Mouse (Mus musculus) mature B cell (primary cell): Measurements from ENCODE around the gene Siah2.

Experiments used
- in situ Hi-C: fragments of 300-500 bp; cut with MboI; formaldehyde crosslinking; loops from 2 replicates; pipeline ENCODE4 v1.14.3; 2019

Gene Siah2

DNA sequence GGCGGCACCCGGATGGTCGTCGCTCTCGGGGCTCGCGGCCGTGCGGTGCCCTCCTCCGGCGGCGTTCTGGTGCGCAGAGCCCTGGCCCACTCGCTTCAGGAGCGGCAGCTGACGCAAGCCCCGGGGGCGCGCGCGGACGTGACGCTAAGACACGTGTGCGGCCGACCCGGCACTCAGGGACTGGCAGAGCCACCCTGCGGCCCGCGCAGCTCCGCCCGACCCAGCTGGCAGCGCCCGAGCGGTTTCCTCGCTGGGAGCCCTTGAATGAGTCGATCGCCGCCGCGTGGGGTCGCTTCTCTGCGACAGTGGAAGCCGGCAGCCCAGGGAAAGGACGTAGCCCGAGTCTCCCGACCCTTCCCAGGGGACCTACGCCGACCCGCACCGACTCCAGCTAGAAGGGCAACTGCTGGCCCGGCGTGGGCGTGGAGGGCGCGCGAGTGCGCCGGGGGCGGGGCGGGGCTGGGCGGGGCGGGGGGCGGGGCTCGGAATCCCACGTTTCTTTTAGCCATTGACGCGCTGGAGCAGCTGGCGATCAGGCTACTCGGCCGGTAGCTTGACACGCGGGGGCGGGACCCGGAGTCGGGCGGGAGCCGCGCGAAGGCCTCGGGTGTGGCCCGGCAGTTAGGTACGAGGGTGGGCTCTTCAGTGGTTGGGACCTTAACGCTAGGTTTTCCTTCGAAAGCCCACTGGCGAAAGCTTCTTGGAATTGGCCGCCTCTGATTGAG is at the start of gene Siah2:
Gene Siah2, minus strand, starts transcription at position 404 of the 725 bp plus-strand sequence.
- in situ Hi-C loops, result loop anchor here (25.0 kb wide), 1 partner anchor 180 kb away; no protein-coding TSS in a partner anchor

DNA sequence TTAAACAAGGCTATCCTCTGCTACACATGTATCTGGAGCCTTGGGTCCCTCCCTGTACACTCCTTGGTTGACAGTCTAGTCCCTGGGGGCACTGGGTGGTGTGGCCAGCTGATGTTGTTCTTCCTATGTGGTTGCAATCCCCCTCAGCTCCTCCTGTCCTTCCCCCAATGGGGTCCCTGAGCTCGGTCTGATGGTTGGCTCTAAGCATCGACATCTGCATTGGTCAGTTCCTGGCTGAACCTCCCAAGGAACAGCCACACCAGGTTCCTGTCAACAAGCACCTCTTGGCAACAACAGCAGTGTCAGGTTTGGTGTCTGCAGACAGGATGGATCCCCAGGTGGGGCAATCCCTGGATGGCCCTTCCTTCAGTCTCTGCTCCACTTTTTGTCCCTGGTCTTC is 47.3 kb upstream of the Siah2 start:
- in situ Hi-C loops, result no loop called here

DNA sequence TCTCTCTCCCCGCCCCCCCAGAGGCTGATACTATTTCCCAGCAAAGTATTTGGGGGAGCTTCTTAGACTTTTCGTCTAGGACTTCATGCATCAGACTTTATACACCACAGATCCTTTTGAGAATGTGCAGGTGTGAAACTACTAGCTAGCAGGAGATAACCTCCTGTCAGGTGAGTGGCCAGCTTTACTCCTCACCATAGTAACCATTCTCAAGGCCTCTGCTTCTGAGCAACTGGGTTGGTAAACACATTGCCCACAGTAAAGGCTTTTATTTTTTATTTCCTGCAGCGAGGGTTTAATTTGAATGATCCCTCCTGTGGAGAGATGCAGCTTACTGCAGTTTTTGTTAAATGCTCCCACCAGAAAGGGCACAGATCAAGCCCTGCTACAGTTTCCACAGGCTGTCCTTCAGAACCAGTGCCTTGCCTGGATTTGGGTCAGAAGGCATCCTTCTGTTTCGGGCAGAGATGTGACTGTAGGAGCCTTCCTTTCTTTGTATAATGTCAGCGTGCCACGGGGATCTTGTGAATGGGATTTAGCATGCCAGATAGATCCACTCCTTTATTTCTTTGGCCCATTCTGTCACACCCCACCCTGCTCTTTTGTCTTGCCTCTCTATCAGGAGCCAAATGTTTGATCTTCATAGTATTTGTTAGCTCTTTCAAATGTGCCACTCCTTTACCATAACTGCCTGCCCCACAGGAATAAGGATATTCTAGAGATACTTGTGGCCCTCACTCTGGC is 46.3 kb upstream of the Siah2 start:
- in situ Hi-C loops, result no loop called here

DNA sequence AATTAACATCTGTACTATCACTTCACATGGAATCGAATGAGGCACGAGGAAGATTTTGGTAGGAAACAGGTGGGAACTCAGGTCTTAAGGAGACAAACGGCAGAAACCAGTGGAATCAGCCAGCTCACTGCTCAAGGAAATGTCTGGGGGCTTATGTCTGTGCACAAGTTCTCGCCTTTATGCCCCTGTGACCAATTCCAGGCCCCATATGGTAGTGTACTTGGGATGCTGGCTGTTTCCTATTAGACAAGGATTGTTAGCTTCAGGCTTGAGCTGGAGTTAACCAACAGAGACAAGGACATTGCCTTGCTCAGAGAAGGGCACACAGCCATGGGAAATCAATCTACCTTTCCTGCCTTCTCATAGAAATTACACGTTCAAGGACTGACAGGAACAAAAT is 39.3 kb upstream of the Siah2 start:
- in situ Hi-C loops, result no loop called here

DNA sequence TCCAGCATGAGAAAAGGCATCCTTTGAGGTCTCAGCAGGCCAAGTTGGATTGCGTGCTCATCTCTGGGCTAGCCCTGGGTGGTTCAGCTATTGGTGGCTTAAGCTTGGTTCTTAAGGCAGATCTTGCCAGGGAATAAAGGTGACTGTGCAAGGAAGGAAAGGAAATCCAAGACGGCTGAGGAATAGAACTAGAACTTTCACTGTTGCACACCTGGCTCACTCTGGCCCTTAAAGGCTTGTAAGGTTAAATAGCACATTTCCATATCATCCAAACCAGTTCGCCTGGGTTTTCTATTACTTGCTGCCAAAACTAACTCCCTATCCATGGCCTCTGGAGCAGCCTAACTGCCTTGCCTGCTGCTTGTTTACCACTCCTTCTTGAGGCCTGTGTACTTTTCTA is 38.4 kb upstream of the Siah2 start:
- in situ Hi-C loops, result no loop called here

DNA sequence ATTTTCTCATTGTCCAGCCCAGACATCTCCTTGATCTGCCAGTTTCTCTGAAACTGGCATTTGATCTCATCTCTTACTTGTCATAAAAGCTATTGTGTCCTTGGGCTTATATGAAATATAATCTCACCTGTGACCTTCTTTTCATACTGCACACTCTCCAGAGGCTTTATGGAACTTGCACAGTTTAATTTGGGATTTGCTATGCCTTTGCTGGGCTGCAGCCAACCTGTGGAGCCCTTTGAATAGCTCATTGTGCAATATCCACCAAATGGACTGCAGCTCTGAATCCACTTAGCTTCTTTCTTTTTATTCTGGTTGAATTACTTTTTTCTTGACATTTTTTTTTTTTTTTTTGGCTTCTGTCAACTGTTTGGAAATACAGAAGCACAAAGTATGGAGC is 37.3 kb upstream of the Siah2 start:
- in situ Hi-C loops, result no loop called here

DNA sequence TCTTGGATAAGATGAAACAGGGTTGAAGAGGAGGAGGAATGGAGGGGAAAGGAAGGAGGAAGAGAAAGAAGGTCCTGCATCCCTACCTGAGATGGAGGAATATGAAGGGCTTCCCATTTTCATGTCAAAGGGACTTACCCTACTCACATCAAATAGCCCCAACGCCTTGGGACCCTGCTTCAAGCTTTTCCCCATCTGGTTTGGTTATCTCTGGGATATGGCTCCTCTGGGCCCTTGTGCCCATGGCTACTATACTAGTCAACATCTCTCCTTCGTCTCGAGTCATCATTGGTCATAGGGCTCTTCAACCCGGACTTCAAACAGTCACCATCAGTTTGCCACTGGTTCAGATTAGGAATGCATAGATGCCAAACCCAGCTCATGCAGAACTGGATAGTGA is 35.4 kb upstream of the Siah2 start:
- in situ Hi-C loops, result no loop called here

DNA sequence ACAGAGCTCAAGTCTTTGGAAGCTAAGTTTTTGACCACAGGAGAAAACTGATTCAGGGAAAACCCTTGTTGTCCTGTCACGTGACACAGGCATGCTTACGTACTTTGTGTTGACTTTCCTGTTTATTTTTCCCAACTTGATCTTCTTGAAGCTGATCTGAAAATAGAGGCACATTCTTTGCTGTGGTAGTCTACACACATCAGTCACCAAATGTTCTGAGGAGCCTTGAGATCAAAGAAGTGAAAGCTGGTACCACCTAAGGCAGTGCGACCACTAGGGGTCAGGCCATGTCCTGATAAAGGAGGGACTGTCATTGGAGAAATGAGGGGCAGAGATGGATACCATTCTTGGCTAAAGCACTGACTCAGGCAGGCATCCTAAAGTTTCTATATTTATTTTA is 34.8 kb upstream of the Siah2 start:
- in situ Hi-C loops, result no loop called here

DNA sequence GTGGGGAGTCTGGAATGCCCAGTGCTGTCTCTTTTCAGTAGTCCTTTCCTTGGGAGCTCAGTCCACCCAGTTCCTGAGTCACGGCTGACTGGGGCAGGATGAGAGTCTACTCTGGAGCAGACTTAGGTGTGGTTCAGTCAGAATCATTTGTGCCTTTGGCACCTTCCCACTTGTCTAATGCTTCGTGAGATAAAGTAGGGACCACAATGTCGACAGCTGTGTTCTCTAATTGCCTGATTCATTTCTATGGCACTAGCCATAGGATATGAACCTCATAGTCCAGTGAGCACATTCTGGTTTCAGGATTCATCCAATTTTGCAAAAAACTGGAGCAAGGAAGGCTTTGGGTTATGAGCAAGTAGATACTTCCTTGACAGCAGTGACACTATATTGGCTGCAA is 34.2 kb upstream of the Siah2 start:
- in situ Hi-C loops, result no loop called here

DNA sequence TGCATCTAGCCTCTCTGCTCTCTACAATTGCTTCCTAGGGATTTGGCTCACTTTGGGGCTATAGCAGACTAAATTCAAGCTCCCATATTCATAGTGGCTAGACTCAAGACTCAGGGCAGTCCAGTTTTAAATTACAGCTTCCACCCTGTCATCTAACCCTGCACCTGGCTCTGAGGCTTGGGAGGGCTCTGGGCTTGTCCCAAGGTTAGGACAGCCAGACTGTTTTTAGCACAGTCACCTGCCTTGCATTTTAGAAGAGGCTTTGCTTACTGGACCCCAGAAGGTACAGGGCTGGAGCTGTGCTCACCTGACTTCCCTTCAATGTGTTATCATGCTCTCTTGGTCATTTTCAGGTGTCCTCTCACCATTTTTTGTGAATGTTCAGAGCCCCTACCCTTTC is 32.6 kb upstream of the Siah2 start:
- in situ Hi-C loops, result no loop called here

DNA sequence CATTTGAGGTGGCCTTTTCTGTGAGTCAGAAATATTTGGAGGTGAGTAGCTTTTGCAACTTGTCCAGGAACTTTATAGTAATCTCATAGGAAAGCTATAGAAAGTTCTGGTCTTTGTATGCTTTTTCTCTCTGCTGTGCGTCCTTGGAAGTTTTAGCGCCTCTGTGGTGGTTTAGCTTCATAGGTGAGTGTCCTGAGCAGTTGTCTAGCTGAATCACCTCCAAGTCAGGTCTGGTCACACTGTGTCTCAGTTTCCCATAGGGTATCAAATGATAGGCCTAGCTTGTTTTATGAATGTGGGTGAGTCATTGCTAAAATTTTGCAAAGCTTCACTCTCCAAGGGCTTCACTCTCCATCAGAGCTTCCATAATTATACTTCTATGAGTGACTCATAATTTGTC is 31.5 kb upstream of the Siah2 start:
- in situ Hi-C loops, result no loop called here

DNA sequence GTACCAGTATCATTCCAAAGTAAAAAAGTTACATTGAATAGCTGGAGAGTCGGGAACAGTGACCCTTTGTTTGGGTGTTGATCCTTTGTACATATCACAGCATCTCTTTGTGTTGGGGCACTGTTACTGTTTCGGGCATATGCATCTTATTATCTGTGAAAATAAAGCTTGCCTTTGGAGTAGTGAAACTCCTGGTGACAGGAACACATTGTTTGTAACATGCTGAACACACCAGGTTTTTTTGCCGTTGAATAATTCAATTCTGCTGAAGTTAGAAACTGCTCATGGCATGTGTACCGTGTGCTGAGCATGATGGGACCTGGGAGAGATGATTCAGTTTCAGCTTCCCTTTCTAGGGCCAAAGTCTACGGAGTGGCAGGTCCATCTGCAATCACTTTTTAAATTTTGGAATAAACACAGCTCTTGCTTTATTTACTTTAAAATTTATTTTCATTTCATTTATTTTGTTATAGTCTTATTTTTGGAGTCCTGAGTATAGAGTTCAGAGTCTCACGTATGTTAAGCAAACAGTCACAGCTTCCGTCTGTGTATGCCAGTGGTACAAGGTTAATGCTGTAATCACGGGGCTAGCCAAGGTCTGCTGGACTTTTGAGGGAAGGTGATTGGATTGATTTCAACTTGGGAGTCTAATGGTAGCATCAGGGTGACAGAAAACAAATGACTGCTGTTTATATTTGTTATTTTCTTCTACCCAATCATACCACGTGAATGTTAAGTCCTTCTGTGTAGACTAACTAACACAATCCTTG is 27.4 kb upstream of the Siah2 start:
- in situ Hi-C loops, result no loop called here

DNA sequence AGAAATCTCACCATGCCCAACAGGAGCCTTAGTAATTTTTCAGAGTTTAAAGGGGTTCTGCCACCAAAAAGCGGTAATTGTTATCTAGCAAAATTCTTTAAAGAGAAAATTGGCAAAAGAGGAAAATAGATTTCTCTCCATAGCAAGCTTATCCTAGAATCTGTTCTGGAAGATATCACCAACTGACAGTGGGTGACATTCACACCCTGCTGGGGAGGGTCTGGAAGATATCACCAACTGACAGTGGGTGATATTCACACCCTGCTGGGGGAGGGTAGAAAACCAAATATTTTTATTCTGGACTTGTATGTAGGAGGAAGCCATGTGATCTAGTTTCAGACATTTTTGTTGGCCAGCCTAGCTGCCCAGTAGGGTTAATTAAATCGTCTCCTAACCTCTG is 24.5 kb upstream of the Siah2 start:
- in situ Hi-C loops, result no loop called here

DNA sequence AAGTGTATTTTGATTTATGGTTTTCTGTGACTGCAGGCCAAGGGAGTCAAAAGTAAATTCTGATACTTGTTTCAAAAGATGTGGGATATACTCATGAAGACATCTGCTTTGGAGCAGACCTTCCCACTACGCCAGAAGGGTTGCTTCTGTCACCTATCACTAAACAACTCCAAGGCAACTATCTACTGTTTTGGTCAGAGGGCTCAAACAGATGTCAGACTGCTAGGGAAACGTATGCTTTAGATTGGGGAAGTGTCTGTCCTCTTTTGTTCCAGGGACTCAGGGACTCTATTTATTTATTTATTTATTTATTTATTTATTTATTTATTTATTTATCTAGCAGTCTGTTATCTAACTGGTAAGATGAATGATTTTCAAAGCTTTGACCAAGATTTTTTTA is 22.6 kb upstream of the Siah2 start:
- in situ Hi-C loops, result no loop called here

DNA sequence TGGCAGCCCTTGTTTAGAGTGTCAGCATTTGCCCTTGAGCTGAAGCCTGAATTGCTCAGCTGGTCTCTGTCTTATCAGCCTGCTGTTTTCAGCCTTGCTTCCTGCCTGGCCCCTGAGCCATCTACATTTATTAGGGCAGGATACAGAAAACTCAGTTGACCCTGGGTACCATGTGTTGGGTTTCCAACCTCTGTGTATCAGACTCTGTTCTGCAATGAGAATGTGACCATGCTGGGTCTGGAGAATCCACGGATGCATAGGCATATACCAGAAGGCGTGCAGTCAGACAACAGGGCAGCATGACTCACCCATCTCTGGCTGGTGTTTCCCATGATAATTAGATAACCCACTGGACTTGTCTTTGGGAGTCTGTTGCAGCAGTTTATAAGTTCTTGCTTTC is 21.8 kb upstream of the Siah2 start:
- in situ Hi-C loops, result no loop called here

DNA sequence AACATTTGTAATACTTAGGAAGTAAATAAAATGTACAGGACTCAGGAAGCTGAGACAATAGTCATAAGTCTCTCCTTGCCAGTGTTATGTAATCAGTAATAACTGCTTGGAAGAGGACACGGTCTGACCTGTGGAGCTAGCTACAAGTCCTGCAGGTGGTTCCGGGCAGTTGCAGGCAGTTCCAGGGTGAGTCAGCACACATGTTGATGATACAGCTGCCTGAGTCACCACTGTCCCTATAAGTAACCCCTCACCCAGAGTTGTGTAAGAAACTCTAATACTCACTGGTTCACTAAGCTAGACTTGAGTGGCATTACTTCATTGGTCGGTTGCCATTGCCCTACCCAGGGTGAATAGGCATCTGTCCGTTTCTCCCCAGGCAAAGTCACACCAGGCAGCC is 21.0 kb upstream of the Siah2 start:
- in situ Hi-C loops, result no loop called here

DNA sequence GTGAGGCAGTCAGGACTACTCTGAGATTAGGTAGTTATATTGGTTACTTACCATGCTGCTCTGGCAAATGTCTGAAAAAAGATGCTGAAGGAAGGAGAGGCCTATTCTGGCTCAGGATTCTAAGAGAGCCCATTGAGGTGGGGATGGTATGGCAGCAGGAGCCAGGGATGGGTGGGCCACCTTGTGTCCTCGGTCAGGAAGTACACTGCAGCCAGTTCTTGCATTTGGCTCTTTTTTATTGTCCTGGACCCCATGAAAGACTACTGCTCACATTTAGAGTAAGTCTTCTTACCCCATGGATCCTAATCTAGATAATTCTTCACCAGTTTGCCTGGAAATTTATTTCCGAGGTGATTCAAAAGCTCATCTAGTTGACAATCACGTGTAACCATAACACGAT is 12.3 kb upstream of the Siah2 start:
- in situ Hi-C loops, result no loop called here

DNA sequence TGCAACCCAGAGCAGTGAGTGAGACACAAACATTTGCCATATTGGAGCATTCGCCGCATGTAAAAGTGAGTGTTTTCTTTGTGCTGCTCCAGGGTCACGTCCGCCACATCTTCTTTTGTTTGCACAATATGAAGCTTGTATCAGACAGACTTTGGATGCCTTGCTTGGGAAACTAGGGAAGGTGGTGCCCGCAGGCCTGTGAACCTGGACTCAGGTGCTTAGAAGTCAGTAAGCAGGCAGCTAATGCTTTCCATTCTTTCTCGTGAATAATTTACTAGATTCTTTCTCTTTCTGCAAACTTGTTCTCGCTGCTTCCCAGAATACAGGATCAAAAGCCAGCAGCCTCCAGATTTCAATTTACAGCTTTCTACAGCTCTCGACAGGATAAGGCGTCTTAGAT is 11.5 kb upstream of the Siah2 start:
- in situ Hi-C loops, result no loop called here

DNA sequence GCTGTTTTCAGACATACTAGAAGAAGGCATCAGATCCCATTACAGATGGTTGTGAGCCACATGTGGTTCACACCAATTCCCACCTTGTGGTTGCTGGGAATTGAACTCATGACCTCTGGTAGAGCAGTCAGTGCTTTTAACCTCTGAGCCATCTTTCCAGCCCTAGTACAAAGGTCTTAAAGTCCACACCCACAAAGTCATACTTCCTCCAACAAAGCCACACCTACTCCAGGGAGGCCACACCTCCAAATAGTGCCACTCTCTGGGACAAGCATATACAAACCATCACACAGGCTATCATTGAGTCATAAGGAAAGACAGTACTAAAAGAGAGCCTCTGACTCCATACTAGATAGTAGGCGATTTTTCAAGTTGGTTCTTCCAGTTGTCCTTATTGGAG is 10.1 kb upstream of the Siah2 start:
- in situ Hi-C loops, result no loop called here

DNA sequence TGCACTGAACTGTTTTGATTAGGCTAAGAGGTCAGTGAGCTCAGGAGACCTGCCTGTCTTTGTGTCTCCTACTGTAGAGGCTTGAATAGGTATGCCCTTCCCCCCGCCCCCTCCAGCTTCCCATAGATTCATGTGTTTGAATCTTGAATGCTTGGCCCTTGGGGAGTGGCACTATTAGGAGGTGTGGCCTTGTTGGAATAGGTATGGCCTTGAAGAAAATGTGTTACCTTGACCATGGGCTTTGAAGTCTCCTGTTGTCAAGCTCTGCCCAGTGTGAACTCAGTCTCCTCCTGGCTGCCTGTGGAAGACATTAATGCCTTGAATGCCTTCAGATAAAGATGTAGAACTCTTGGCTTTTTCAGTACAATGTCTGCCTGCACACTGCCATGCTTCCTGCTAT is 9.2 kb upstream of the Siah2 start:
- in situ Hi-C loops, result no loop called here

DNA sequence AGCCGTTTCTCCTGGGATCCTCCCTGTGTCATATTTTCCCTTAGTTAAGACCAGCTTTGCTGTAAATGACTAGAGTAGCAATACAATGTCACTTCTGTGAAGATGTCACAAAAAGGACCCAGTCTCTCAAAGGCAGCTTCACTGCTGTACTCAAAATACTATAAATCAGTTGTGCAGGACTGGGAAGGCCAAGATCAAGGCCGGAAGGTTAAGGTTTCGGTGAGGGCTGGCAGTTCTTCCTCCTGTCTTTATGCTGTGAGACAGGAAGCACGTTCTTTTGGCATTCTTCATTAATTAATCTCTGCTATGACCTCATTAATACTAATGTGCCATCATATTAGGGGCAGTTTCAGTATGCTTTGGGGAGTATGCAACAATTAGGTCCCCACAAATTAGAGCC is 5.7 kb upstream of the Siah2 start:
- in situ Hi-C loops, result loop anchor here (25.0 kb wide), 1 partner anchor 186 kb away; no protein-coding TSS in a partner anchor

DNA sequence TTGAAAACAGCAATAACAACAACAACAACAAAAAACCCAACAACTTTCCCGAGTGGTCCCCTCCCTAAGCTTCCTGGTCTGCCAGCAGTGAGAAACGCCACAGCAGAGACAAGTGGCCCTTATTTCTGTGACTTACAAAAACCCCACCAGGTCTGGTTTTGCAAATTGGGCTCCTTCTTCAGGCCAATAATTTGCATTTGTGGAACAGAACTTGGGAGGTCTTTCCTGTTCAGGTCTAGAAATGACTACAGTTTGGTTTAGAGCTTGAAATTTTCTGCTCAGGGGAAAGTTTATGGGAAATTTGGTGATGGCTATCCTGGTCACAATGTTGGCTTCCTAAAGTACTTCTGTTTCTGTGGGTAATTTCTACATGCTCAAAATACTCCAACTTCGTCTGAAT is 4.6 kb upstream of the Siah2 start:
- in situ Hi-C loops, result loop anchor here (25.0 kb wide), 1 partner anchor 185 kb away; no protein-coding TSS in a partner anchor

DNA sequence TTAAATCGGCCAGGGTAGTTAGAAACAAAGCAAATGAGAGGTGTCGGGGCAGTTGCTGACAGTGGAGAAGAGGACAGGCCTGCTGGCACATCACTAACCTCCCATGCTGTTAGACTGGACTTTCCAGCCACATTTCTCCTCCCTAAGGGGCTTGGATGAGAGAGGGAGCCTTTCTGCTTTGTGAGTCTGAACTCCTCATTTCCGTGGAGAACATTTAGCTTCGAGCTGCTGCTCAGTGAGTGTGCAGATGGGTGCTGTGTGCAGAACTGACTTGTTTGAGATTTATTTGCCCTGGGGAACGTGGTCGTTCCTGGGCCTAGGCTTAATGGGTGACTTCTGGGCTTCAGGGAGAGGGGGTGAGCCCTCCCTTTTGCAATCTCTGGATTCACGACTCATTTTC is 3.3 kb upstream of the Siah2 start:
- in situ Hi-C loops, result loop anchor here (25.0 kb wide), 1 partner anchor 183 kb away; no protein-coding TSS in a partner anchor
